ENCODE assay signal across 14 mouse cellular contexts in the genomic region with DNA sequence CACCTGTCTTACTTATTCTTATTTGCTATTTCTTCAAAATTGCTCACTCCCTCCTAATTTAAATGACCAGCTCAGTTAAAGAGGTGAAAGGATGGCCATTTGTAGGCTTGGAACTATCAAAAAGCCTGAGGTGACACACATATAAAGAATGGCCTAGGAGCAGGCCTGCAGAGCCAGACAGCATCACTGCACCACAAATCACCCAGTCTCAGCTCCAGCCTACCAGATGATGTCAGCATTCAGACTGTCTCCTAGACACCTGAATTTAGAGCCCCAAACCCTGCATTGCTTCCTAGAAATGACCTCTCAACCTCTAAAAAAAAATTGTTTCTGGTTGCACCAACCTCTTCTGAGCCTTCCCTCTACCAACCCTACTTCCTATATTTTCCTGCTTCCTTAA.
DNase-seq lines count a peak whose midpoint lies in the region; ATAC-seq and TF ChIP-seq lines count a peak whose summit lies in the region.
"Had no signal": no experiment of that assay in that cellular context is flagged by ENCODE, and none has a peak within 500 bp of the region (broad histone marks: within the 10 kb centered on the region; RNA-seq: fewer than 3 reads in every experiment).

No protein-coding gene starts in this region.

- no peaks in the 10 kb centered on the region for H3K9me3 ChIP-seq in forebrain, embryonic 16.5 days (ENCODE audit: control insufficient read depth, low read length)
- H3K9me3 ChIP-seq in midbrain, embryonic 13.5 days = no peaks in the 10 kb centered on the region
- H3K9me3 ChIP-seq: G1E; liver, embryonic 12.5 days had no signal

- H3K4me1 ChIP-seq in forebrain, embryonic 16.5 days (replicated peaks; ENCODE audit: control insufficient read depth, insufficient read depth, low read length) = no peaks in the 10 kb centered on the region; the same call in 1 of the 2 replicates
- peaks cover 6% of the 10 kb centered on the region; the same call in 1 of the 2 replicates for H3K4me1 ChIP-seq in midbrain, embryonic 13.5 days (replicated peaks)
- H3K4me1 ChIP-seq: liver, embryonic 12.5 days had no signal

- ATAC-seq in forebrain, embryonic 16.5 days = peak; percentile 32
- ATAC-seq in midbrain, embryonic 13.5 days = peak; percentile 49
- no peak for ATAC-seq in monocyte, adult 5-6 weeks (replicated peaks; ENCODE audit: insufficient number of reproducible peaks, low FRiP score, low TSS enrichment, poor library complexity, severe bottlenecking)
- ATAC-seq: liver, embryonic 12.5 days had no signal

- DNase-seq in cerebellum, adult 11-12 months = peak; percentile 21
- no peak for DNase-seq in cerebellum, postnatal 4 days (ENCODE audit: low spot score in 2 of 2)
- peak; percentile 6 to 11 for DNase-seq in cerebellum, postnatal 10 days
- no peak for DNase-seq in gastrocnemius, adult 2 months
- DNase-seq in B cell, adult 2 months = no peak
- DNase-seq: gastrocnemius, postnatal 25 days; lung, postnatal 14 days had no signal

- intact Hi-C loops in gastrocnemius, adult 2 months (cut with DNase I) = no loop called here

- peak overlapping the region; percentile 46 for H3K9ac ChIP-seq in forebrain, embryonic 16.5 days (replicated peaks; ENCODE audit: low read depth, low read length)
- H3K9ac ChIP-seq in midbrain, embryonic 13.5 days (replicated peaks) = peak overlapping the region; percentile 65
- H3K9ac ChIP-seq: liver, embryonic 12.5 days had no signal

- H3K4me3 ChIP-seq in forebrain, embryonic 16.5 days (replicated peaks; ENCODE audit: low read length) = peak overlapping the region; percentile 45
- peak overlapping the region; percentile 43 for H3K4me3 ChIP-seq in midbrain, embryonic 13.5 days (replicated peaks)
- H3K4me3 ChIP-seq in gastrocnemius, adult 2 months = no peak overlapping the region
- H3K4me3 ChIP-seq: erythroblast, embryonic 14.5 days; liver, embryonic 12.5 days had no signal

- no peaks in the 10 kb centered on the region for H3K27me3 ChIP-seq in forebrain, embryonic 16.5 days (replicated peaks; ENCODE audit: control insufficient read depth, insufficient read depth, low read length)
- peaks cover 47% of the 10 kb centered on the region; the same call in 1 of the 2 replicates for H3K27me3 ChIP-seq in midbrain, embryonic 13.5 days

- no peak for TF ChIP-seq CTCF in gastrocnemius, adult 2 months (IDR thresholded peaks at IDR 0.05)

- H3K4me2 ChIP-seq in forebrain, embryonic 16.5 days (ENCODE audit: low read length) = peak overlapping the region; percentile 63
- H3K4me2 ChIP-seq in midbrain, embryonic 13.5 days (replicated peaks) = peak overlapping the region; percentile 57
- H3K4me2 ChIP-seq: liver, embryonic 12.5 days had no signal

- peaks cover 3% of the 10 kb centered on the region; the same call in 1 of the 2 replicates for H3K36me3 ChIP-seq in forebrain, embryonic 16.5 days (ENCODE audit: control insufficient read depth, insufficient read depth)
- peaks cover 15% of the 10 kb centered on the region for H3K36me3 ChIP-seq in midbrain, embryonic 13.5 days
- H3K36me3 ChIP-seq: G1E; liver, embryonic 12.5 days had no signal

- H3K27ac ChIP-seq in forebrain, embryonic 16.5 days (ENCODE audit: low read length) = peak overlapping the region; percentile 86
- peak overlapping the region; percentile 92 for H3K27ac ChIP-seq in midbrain, embryonic 13.5 days
- H3K27ac ChIP-seq in gastrocnemius, adult 2 months = no peak overlapping the region
- H3K27ac ChIP-seq: kidney, postnatal 0 days; liver, embryonic 12.5 days had no signal

Comparison
In these comparisons a context has a peak if more than half of its experiments do, and no peak if none do; other contexts are left out.
1. DNase-seq: peak in cerebellum, adult 11-12 months (single experiment) and cerebellum, postnatal 10 days (2 of 2); none in cerebellum, postnatal 4 days (0 of 2), gastrocnemius, adult 2 months (single experiment) and B cell, adult 2 months (0 of 2).